Mouse (Mus musculus) limb, embryonic 14.5 days (tissue): ENCODE data around the gene Nr2c1. TPM values are rescaled to one million over a fixed set of nuclear protein-coding genes. Genes with fewer than 3 reads are reported as not detected.

ENCODE experiments used
- ATAC-seq: fragments of 200-750 bp; cut with Nextera tagmentation; 2 replicates; pipeline ENCODE4 v1.8.0; 2017; ENCODE audit warnings: low read depth, moderate number of reproducible peaks, moderate TSS enrichment; ENCODE audit not compliant: low FRiP score
- DNase-seq: peaks from one replicate; pipeline ENCODE4 v3.0.0-alpha.2; 2015; ENCODE audit warnings: low spot score
- H3K27ac ChIP-seq: fragments of 300-500 bp; sonication (generic); replicated peaks from 2 replicates; pipeline ENCODE4 v1.5.1; 2014; ENCODE audit warnings: low read depth, mild to moderate bottlenecking, low read length, moderate library complexity, mixed read lengths
- H3K27me3 ChIP-seq: fragments of 300-500 bp; sonication (generic); 2 replicates; pipeline ENCODE4 v1.6.1; 2014; ENCODE audit warnings: low read length, mixed read lengths; ENCODE audit not compliant: control insufficient read depth, insufficient read depth
- H3K36me3 ChIP-seq: fragments of 300-500 bp; sonication (generic); 2 replicates; pipeline ENCODE4 v1.6.1; 2014; ENCODE audit warnings: mild to moderate bottlenecking, low read length, moderate library complexity, mixed read lengths; ENCODE audit not compliant: control insufficient read depth, insufficient read depth
- H3K4me1 ChIP-seq: fragments of 300-500 bp; sonication (generic); 2 replicates; pipeline ENCODE4 v1.6.1; 2014; ENCODE audit warnings: antibody characterized with exemption, low read length, mixed read lengths; ENCODE audit not compliant: control insufficient read depth, insufficient read depth
- H3K4me2 ChIP-seq: fragments of 300-500 bp; sonication (generic); replicated peaks from 2 replicates; pipeline ENCODE4 v1.6.1; 2014; ENCODE audit warnings: low read depth, mild to moderate bottlenecking, low read length, moderate library complexity; ENCODE audit not compliant: severe bottlenecking
- H3K4me3 ChIP-seq: fragments of 300-500 bp; sonication (generic); replicated peaks from 2 replicates; pipeline ENCODE4 v1.5.1; 2014; ENCODE audit warnings: low read length
- H3K9ac ChIP-seq: fragments of 300-500 bp; sonication (generic); 2 replicates; pipeline ENCODE4 v1.6.1; 2014; ENCODE audit warnings: mild to moderate bottlenecking, low read depth, low read length, moderate library complexity; ENCODE audit not compliant: severe bottlenecking
- H3K9me3 ChIP-seq: fragments of 300-500 bp; sonication (generic); 2 replicates; pipeline ENCODE4 v1.6.1; 2016; ENCODE audit warnings: low read length; ENCODE audit not compliant: control insufficient read depth
- POLR2A ChIP-seq: fragments of 200-500 bp; IDR thresholded peaks from 2 replicates; pipeline ENCODE4 v1.8.0; 2012; ENCODE audit warnings: inconsistent platforms, mild to moderate bottlenecking, moderate library complexity, borderline replicate concordance; ENCODE audit not compliant: insufficient read depth, insufficient read length; ENCODE audit errors: extremely low read depth
- WGBS: fragments of 180-500 bp; shearing (Covaris S2); extraction: QIAGEN DNeasy Blood & Tissue Kit; methylation state at CpG from one replicate; pipeline ENCODE4 v1.1.7; 2014; 5-methylcytosine and 5-hydroxymethylcytosine counted together
- polyA plus RNA-seq, 2 experiments: library from polyadenylated mRNA; depleted of rRNA in 1 of 2; stranded (reverse) in 1 of 2; unstranded in 1 of 2; fragments of >200 nt; fragmentation: Nextera tagmentation in 1 of 2; extraction: Ambion mirVana in 1 of 2; gene quantifications; 2 replicates each; pipeline versions ENCODE4 v1.2.1 to v1.2.3; 2012 to 2014

Nr2c1 gene
- polyA plus RNA-seq, 2 experiments, result 7.9 to 11.5 TPM

DNA sequence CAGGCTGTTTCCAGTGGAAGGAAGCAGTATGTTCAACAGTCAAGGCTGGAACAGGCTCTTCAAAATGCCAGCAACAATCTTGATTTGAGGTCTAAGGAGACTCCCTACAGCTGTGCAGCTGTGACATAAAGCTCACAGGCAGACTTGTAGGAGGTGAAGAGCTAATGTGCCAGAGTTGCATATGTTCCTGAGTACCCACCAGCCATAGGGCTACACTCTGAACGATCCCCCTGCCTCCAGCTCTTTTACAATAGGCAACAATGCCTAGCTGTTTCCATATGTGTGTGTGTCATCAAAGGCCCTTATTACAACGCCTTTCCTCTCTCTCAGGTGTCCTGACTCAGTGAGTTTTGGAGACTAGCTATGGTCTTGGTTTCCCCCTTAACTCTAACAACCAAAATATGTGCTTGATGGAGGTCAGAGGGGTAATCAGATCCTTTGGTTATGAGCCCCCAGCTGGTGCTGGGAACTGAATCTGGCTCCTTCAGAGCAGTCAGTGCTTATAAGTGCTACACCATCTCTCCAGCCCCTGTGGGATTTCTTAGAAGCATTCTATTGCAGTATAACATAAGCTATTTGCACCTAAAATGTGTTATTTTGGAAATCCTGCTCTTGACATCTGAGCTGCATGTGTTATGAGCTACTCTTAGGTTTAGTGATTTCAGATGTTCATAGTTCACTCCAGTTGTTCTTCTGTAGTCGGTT lies 7.4 kb upstream of the Nr2c1 start:
- Histone ChIP-seq H3K4me3 (no peak overlapping the region), H3K9ac (no peak overlapping the region), H3K36me3 (peaks cover 2% of the 10 kb centered on the region), H3K9me3 (no peaks in the 10 kb centered on the region), H3K27me3 (no peaks in the 10 kb centered on the region), H3K27ac (no peak overlapping the region; the same call in 1 of the 2 replicates), H3K4me1 (peaks cover 5% of the 10 kb centered on the region; the same call in 1 of the 2 replicates), H3K4me2 (no peak overlapping the region)
- 34% methylated on average over 3 of the region's 3 CpGs for WGBS
- ATAC-seq (peak; percentile 65), DNase-seq (peak; percentile 38)
- no peak for TF ChIP-seq POLR2A

- DNase-seq, result no peak
- no peak overlapping the region for H3K4me3 ChIP-seq
- H3K4me2 ChIP-seq, result no peak overlapping the region
- TF ChIP-seq POLR2A, result no peak
- H3K9ac ChIP-seq, result no peak overlapping the region
- peaks cover 5% of the 10 kb centered on the region; the same call in 1 of the 2 replicates for H3K4me1 ChIP-seq
- no peaks in the 10 kb centered on the region for H3K27me3 ChIP-seq
- no peak for ATAC-seq
- WGBS, result 90% methylated on average over 3 of the region's 3 CpGs
- H3K36me3 ChIP-seq, result no peaks in the 10 kb centered on the region; the same call in 1 of the 2 replicates
- H3K27ac ChIP-seq, result no peak overlapping the region
- no peaks in the 10 kb centered on the region for H3K9me3 ChIP-seq
These were observed 5.4 kb upstream of the Nr2c1 start for GRCm38 (mm10) chr10:94142427-94142826.

DNA sequence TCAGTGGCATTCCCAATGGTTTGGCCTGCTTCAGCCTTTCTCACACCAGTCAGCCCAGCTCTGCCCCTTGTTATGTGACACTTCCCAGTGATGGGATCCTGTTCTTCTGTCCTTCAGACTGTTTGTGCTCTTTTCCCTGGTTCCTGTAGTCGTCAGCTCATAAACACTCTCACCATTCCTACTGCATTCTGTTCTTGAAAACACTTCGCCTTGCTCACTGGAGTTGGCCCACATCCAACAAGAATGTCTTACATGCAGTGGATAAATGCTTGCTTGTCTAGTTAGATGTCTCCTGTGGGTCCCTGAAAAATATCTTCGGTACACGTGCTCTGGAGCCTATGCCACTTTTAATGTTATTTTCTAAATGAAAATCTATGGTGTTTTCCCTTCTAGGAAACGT lies 3.2 kb upstream of the Nr2c1 start:
- no peak overlapping the region for H3K4me3 ChIP-seq
- no peaks in the 10 kb centered on the region for H3K36me3 ChIP-seq
- no peaks in the 10 kb centered on the region for H3K9me3 ChIP-seq
- no peak overlapping the region for H3K27ac ChIP-seq
- ATAC-seq (no peak), DNase-seq (no peak)
- no peaks in the 10 kb centered on the region for H3K27me3 ChIP-seq
- WGBS, result 42% methylated on average over 5 of the region's 5 CpGs
- no peak overlapping the region for H3K4me2 ChIP-seq
- peaks cover 13% of the 10 kb centered on the region; the same call in 1 of the 2 replicates for H3K4me1 ChIP-seq
- no peak for TF ChIP-seq POLR2A
- H3K9ac ChIP-seq, result no peak overlapping the region

- no peak for TF ChIP-seq POLR2A
- peak; percentile 58 for ATAC-seq
- no peak overlapping the region for H3K27ac ChIP-seq
These were observed 450 bp upstream of the Nr2c1 start for GRCm38 (mm10) chr10:94147391-94147755.

DNA sequence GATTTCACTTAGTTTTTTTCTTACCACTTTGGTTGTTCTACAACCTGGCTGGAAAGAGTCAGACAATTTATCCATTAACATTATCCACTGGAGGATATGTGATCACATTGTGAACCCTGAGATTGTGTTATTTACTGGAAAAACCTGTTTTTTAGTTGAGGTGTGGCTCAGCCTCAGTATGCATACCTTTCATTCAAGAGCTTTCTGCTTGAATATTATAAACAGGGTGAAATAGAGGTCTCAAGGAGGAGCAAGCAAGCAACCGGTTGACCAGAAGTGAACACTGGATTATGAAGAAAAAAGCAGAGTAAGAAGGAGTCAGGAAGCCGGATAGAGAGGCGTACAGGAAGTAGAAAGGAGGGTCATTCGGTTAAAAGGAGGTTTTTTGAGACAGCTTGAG lies 3.7 kb downstream of the Nr2c1 start:
- DNase-seq, result no peak
- H3K27me3 ChIP-seq, result no peaks in the 10 kb centered on the region
- no peak for ATAC-seq
- H3K9ac ChIP-seq, result no peak overlapping the region
- 76% methylated on average over 4 of the region's 4 CpGs for WGBS
- peaks cover 13% of the 10 kb centered on the region; the same call in 1 of the 2 replicates for H3K4me1 ChIP-seq
- no peak overlapping the region for H3K4me2 ChIP-seq
- H3K9me3 ChIP-seq, result no peaks in the 10 kb centered on the region
- peaks cover 3% of the 10 kb centered on the region; the same call in 1 of the 2 replicates for H3K36me3 ChIP-seq
- no peak overlapping the region for H3K27ac ChIP-seq
- TF ChIP-seq POLR2A, result no peak
- H3K4me3 ChIP-seq, result no peak overlapping the region

More at GRCm38 (mm10) chr10:94147391-94147755, 450 bp upstream of the Nr2c1 start:
- Histone ChIP-seq H3K4me2 (peak overlapping the region; percentile 73), H3K36me3 (no peaks in the 10 kb centered on the region), H3K9me3 (no peaks in the 10 kb centered on the region), H3K9ac (peak overlapping the region; percentile 94), H3K4me1 (peaks cover 18% of the 10 kb centered on the region; the same call in 1 of the 2 replicates), H3K27me3 (no peaks in the 10 kb centered on the region), H3K4me3 (peak overlapping the region; percentile 88)
- DNase-seq, result peak; percentile 58
- WGBS, result 8% methylated on average over 8 of the region's 8 CpGs
